Mouse (Mus musculus) testis, adult 2 months (tissue): ENCODE results near the gene Hoxd8. TPM values are rescaled to one million over a fixed set of nuclear protein-coding genes. Genes with fewer than 3 reads are reported as not detected.

ENCODE experiments used
- H3K27ac ChIP-seq: fragments of 200-500 bp; 2 replicates; pipeline ENCODE4 v1.5.1; 2012; ENCODE audit warnings: low read depth, low read length; ENCODE audit not compliant: control insufficient read depth, insufficient read depth
- H3K27me3 ChIP-seq: fragments of 200-500 bp; 2 replicates; pipeline ENCODE4 v1.6.1; 2012; ENCODE audit warnings: mild to moderate bottlenecking, low read length, moderate library complexity; ENCODE audit not compliant: control insufficient read depth, insufficient read depth
- H3K36me3 ChIP-seq: fragments of 200-500 bp; 2 replicates; pipeline ENCODE4 v1.6.1; 2012; ENCODE audit warnings: mild to moderate bottlenecking, low read length; ENCODE audit not compliant: control insufficient read depth, insufficient read depth
- H3K4me1 ChIP-seq: fragments of 200-500 bp; 2 replicates; pipeline ENCODE4 v1.6.1; 2012; ENCODE audit warnings: low read length; ENCODE audit not compliant: control insufficient read depth, insufficient read depth
- H3K4me3 ChIP-seq: fragments of 200-500 bp; 2 replicates; pipeline ENCODE4 v1.5.1; 2012; ENCODE audit warnings: low read depth, mild to moderate bottlenecking, low read length, moderate library complexity, mixed read lengths; ENCODE audit not compliant: control insufficient read depth
- CTCF ChIP-seq: fragments of 200-500 bp; IDR thresholded peaks from 2 replicates; pipeline ENCODE4 v1.5.1; 2012; ENCODE audit warnings: low read depth, mild to moderate bottlenecking, inconsistent platforms, low read length, moderate library complexity; ENCODE audit not compliant: control insufficient read depth, insufficient read depth, insufficient replicate concordance
- POLR2A ChIP-seq: fragments of 200-500 bp; IDR thresholded peaks from 2 replicates; pipeline ENCODE4 v1.6.1; 2012; ENCODE audit warnings: low read depth, mild to moderate bottlenecking, inconsistent platforms, low read length, moderate library complexity; ENCODE audit not compliant: control insufficient read depth
- polyA plus RNA-seq: library from polyadenylated mRNA; depleted of rRNA; stranded (reverse); fragments of >200 nt; gene quantifications from 2 replicates; pipeline ENCODE4 v1.2.3, GENCODE M21; 2012

Hoxd8 gene
- polyA plus RNA-seq, 1 experiment = 23.6 TPM

DNA sequence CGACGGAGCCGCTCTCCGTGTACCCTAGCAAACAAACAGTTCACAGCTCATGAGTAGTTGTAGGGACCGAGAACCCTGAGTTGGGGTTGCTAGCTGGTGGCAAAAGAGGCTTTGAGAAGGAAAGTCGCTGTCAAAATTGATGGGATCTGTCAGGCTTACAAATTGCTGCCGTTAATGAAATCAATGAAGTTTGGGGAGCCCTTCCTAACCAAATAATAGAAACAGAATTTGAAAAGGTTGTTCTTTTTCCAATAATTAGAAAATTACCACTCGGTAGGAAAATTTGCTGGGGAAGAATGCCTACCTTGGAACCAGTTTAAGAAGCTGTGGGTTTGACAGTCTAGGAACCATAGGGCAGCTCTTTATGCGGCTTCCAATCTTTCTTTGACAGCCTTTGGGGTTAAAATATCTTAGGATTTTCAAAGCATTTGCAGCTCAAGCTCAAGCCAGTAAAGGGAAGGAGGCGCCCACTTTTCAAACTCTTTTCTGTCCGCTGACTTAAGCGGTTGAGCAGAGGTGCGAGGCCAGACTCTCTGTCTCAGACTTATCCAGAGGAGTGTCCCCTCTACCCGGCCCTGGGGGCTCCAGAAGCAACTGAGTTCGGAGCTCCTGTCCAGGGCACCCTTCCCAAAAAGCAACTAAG lies 46.3 kb upstream of the Hoxd8 start:
- Histone ChIP-seq H3K36me3 (no peaks in the 10 kb centered on the region), H3K4me3 (peak overlapping the region; percentile 39; the same call in 1 of the 2 replicates), H3K27ac (no peak overlapping the region), H3K27me3 (peaks cover 20% of the 10 kb centered on the region), H3K4me1 (peaks cover 15% of the 10 kb centered on the region)
- TF ChIP-seq POLR2A (no peak), CTCF (no peak)

DNA sequence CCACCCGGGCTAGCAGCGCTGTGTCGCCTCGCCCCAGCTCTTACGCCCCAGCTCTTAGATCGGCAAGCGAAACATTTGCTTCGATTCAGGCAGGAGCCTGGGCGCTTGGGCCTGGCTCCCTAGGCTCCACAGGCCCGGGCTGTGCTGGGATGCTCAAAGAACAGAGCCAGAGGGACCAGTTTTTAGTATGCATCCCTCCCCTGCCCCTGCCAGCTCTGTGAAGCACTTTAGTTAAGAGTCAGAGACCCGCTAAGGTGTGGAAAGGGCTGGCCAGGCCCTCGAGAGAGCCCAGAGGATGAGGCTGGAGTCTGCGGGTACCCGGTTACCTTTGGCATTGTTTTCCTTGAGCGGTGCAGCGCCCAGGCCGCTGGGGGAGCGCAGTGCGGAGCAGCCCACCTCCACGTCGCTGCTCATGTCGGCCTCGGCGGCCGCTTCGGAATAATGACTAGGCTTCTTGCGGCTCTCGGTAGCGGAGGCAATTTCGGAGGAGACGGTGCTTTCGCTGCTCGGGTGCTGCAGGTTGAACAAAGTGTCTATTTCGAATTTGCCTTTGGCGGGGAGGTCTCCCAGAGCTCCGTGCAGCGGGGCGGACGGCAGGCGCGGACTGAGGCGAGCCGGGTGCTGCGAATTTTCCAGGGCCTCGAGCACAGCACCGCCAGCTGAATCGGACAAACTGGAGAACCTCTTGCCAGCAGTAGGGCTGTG lies 45.6 kb upstream of the Hoxd8 start:
- Histone ChIP-seq H3K36me3 (no peaks in the 10 kb centered on the region), H3K4me1 (peaks cover 15% of the 10 kb centered on the region), H3K4me3 (no peak overlapping the region), H3K27me3 (peaks cover 21% of the 10 kb centered on the region), H3K27ac (no peak overlapping the region)
- no peak for TF ChIP-seq CTCF
- TF ChIP-seq POLR2A = no peak

DNA sequence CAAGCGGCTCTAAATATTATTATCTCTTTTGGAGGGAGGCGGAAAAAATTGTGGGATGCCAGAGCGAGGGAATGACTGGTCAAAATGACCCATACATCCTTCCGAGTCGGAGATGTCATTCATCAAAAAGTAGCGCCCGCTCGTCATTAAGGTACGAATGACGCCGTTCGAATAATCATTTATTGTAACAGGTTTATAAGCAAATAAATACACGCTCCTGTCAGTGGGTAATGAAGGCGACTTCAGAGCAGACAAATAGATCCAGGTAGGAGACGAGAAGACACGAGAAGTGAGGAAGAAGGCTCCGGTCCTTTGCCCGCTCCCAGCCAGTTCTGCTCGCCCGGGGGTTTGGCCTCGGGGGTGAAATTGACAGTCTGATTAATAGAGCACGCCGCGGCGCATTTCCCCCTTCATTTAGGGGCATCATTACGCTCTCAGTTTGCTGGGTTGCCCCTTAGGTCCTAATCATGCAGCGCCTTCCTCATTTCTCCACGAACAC lies 44.9 kb upstream of the Hoxd8 start, which contains the start of gene Evx2:
TSS of gene Evx2 (minus strand) at position 51 of the 499 bp plus-strand sequence.
- Histone ChIP-seq H3K27me3 (peaks cover 21% of the 10 kb centered on the region), H3K4me3 (no peak within 1 kb of the TSS), H3K4me1 (peaks cover 15% of the 10 kb centered on the region), H3K36me3 (no peaks in the 10 kb centered on the region), H3K27ac (no peak within 1 kb of the TSS)
- no peak for TF ChIP-seq CTCF
- no peak for TF ChIP-seq POLR2A

DNA sequence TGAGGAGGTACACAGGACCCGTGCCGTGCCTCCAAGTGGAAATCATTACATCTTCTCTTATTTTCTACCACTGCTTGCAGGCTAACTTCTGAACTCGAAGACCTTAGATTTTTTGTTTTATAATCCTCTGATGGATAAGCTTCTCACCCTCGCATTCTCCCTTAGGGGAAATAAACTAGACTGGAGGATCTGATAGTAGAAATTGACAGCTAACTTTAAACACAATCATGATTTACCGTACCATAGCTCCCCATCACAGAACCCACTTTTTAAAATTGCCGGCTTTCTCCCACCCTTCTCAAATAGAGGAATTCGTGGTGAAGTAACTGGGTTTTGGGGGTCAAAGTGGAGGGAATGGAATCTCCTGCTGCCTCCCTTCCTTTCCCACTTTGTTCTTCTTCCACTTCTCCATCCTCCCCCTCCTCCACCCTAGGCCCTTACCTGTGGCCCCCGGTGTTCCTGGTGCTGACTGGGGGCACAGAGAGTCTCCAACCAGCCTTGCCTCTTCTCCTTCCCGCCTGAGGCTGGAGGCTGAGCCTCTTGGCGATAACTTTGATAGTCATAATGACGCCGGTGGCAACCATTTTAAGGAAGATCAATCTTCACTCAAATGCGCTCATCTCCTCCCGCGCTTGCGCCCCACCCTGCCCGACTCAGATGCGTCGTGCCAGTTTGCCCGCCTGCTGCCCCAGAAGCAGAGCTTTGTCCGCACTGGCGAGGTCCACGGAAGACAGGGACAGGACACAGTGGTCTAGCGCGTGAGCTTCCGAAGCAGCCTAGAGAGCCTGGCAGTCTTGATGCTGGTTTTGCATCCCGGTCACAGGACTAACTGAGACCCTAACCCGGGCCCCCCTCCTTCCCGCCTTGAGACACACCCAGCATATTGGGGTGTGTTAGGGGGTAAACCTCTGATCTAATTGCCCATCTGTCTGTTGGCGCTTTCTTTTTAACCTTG lies 43.7 kb upstream of the Hoxd8 start:
- TF ChIP-seq CTCF = no peak
- no peak for TF ChIP-seq POLR2A
- peaks cover 15% of the 10 kb centered on the region for H3K4me1 ChIP-seq
- H3K27ac ChIP-seq = no peak overlapping the region
- H3K4me3 ChIP-seq = no peak overlapping the region
- H3K27me3 ChIP-seq = peaks cover 19% of the 10 kb centered on the region
- no peaks in the 10 kb centered on the region for H3K36me3 ChIP-seq

DNA sequence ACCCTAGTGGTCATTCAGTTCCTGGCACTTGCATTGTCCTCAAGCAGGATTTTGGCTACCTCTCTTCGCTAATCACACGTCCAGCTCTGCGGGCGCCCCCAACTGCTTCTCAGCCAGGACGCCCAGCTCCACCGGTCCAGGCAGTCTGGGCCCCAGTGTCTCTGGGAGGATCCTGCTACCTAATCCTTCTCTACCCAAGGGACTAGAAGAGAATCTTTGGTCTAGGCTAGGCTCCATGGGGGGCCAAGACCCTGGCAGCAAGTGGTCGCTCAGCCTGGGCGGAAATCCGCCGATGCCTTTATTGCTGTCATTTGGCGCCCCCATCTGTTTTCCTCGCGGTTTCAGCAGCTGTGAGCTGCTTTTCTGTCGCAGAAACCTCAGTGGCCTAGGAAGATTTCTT lies 42.7 kb upstream of the Hoxd8 start:
- no peak overlapping the region for H3K4me3 ChIP-seq
- TF ChIP-seq CTCF (no peak), POLR2A (no peak)
- H3K27ac ChIP-seq = no peak overlapping the region
- H3K36me3 ChIP-seq = no peaks in the 10 kb centered on the region
- peaks cover 17% of the 10 kb centered on the region for H3K27me3 ChIP-seq
- peaks cover 15% of the 10 kb centered on the region for H3K4me1 ChIP-seq

DNA sequence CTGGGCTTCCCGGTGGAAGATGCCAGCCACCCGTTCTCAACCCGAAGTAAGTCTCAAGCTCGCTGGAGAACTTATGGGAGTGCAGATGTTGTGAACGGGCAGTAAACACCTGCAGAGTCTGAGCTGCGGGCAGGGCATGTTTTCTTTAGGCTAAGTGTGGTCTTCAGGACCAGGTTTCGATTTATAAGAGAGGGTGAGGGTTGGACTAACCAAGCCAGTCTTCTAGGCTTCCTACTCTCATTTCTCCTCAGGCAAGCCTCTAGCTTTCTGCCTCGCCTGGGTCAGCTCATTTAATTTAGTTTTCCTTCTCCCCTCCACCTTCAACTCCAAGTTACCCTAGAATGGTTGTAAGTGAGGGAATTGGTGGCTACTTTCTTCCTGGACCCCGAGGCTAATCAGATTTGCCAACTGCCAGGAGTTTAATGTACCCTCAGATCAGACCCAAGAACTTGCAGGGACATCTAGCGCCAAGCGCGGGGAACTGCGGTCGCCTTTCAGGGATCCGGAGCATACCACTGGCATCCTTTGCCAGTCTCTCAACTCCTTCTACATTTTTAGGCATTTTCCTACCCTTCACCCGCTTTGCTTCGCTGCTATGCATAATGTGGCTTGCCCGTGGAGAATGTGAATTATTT lies 41.0 kb upstream of the Hoxd8 start:
- TF ChIP-seq CTCF (peak; percentile 46; the same call in 1 of the 2 replicates), POLR2A (no peak)
- H3K4me1 ChIP-seq = peaks cover 11% of the 10 kb centered on the region
- H3K4me3 ChIP-seq = no peak overlapping the region
- no peak overlapping the region for H3K27ac ChIP-seq
- H3K27me3 ChIP-seq = peaks cover 20% of the 10 kb centered on the region
- H3K36me3 ChIP-seq = no peaks in the 10 kb centered on the region

DNA sequence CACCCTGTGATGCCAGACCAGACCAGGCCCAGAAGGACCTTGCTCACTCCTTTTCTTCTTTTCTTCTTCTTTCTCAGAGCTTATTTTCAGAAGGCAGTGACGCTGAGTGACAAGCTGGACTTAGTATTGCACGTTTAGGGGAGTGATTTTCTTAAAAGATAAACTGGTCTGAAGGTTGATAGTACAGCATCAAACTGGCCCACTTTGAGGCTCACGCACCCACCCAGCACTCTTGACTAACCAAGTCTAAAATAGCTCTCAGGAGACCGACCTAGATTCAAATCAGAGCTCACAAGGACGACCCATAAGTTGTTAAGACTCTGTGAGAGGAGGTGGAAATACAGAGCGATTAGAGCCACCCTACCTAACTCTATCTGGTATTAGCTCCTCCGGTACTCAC lies 38.0 kb upstream of the Hoxd8 start:
- Histone ChIP-seq H3K4me3 (no peak overlapping the region), H3K27me3 (peaks cover 16% of the 10 kb centered on the region)

More for the DNA sequence above, 38.0 kb upstream of the Hoxd8 start:
- no peak for TF ChIP-seq POLR2A
- TF ChIP-seq CTCF = no peak
- Histone ChIP-seq H3K36me3 (no peaks in the 10 kb centered on the region), H3K27ac (no peak overlapping the region), H3K4me1 (peaks cover 11% of the 10 kb centered on the region; the same call in 1 of the 2 replicates)
